Mouse (Mus musculus): ENCODE measurements at regions not wholly inside any gene's neighbourhood (a gene's known extent, or its start where the extent isn't known, plus 50 kb on each side); places are given as distances from the start of the nearest gene placed in this dataset.
"Not testable (repeated sequence)": the region's sequence is repeated elsewhere in the genome, so short reads cannot be mapped to it uniquely, and the experiment has no call there.

DNA sequence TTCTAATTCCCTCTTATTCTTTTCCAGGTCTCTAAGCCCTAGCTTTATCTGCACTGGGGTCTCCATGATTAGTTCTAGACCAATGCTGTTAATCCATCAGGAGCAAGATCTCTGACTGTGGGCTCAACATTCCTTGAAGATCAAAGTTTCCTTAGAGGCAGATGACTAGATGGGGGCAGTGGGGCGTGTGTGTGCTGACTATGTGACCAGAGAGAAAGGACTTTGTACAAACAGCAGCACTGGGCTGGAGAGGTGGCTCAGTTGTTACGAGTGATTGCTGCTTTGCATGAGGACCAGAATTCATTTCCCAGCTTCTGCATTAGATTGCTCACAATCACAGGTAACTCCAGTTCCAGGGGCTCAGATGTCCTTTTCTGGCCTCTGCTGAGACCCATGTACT is 250.1 kb upstream of the Zfp930 start:
- no peak for DNase-seq (ENCODE audit: low read depth)

- DNase-seq (ENCODE audit: low read depth), result no peak
Measured at GRCm38 (mm10) chr8:68961981-68962380, 246.9 kb upstream of the Zfp930 start.

DNA sequence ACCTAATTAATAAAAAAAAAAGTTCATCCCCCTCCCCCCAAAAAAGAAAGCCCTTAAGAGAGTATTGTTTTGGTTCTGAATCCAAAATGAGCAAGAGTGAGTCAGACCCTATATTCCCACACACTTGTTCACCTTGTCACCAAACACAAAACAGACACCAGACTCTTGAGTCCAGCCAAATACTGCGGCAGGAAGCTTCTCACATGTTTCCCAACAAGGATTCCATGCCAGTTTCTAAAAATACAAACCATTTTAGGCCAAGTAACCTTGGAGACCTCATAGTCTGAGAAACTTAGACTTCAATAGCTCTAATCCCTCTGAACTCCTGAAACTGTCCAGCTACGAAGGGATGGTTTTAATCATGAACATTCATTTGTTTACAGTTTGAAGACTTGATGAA is 233.1 kb upstream of the Zfp930 start:
- DNase-seq (ENCODE audit: low read depth), result peak; percentile 72

GRCm38 (mm10) chr8:68977159-68977558 is 231.7 kb upstream of the Zfp930 start:
- no peak for DNase-seq (ENCODE audit: low read depth)

- DNase-seq (ENCODE audit: low read depth), result not testable (repeated sequence)
Measured at GRCm38 (mm10) chr8:68983181-68983580, 225.7 kb upstream of the Zfp930 start.

DNA sequence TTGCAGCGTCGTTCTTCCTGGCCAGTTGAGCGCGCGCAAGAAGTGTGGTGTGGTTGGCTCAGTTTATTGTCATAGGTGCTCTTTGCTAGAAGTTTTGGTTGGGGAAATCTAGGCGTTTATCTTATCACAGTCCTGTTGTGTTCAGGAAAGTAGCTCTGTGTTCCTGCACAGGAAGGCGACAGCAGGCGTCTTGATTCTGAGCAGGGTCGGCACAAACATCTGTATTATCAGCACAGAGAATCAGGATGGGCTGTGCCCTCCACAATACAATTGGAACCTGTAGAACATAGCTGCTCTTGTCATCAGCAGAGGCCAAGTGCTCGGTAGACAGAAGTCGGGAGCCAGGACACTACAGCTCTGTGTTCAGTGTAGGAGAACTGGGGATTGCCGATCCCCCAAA is 225.1 kb upstream of the Zfp930 start:
- DNase-seq (ENCODE audit: low read depth), result no peak

- DNase-seq (ENCODE audit: low read depth), result no peak
Measured at GRCm38 (mm10) chr8:68984487-68984886, 224.4 kb upstream of the Zfp930 start.

GRCm38 (mm10) chr8:68986425-68986824 is 222.4 kb upstream of the Zfp930 start:
- DNase-seq (ENCODE audit: low read depth), result no peak
